Mouse (Mus musculus): Measurements from ENCODE around the gene 4930402H24Rik. TPM values are rescaled to one million over a fixed set of nuclear protein-coding genes. Genes with fewer than 3 reads are reported as not detected.

Gene 4930402H24Rik
- polyA plus RNA-seq, 1 experiment from 2014 or later: 43.1 TPM

DNA sequence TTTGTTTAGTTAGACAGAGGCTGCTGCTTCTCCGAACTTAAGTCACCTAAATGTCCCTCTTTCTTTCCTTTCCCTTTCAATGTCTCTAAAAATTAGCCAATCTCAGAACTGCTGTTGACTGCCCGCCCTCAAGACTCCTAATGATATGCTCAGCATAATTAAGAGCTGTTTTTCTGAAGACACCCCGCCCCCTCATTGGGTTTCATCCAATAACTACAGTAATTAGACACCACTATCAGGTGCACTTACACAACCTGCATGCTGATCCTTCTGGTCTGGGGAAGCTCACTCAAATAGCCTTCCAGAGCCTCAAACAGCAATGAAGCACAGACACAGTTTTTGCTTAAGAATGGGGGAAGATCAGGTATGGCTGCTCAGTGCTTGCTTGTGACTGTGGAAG lies 156.5 kb downstream of the 4930402H24Rik start:
- Histone ChIP-seq H3K4me2 (replicated peaks) (no peak overlapping the region), H3K27ac (no peak overlapping the region), H3K9me3 (no peaks in the 10 kb centered on the region), H3K4me3 (no peak overlapping the region), H3K9ac (no peak overlapping the region), H3K4me1 (no peaks in the 10 kb centered on the region), H3K27me3 (no peaks in the 10 kb centered on the region), H3K36me3 (peaks cover 52% of the 10 kb centered on the region)
- 81% methylated on average over 3 of the region's 3 CpGs for WGBS
- no peak for ATAC-seq (ENCODE audit: low FRiP score, low read depth)

DNA sequence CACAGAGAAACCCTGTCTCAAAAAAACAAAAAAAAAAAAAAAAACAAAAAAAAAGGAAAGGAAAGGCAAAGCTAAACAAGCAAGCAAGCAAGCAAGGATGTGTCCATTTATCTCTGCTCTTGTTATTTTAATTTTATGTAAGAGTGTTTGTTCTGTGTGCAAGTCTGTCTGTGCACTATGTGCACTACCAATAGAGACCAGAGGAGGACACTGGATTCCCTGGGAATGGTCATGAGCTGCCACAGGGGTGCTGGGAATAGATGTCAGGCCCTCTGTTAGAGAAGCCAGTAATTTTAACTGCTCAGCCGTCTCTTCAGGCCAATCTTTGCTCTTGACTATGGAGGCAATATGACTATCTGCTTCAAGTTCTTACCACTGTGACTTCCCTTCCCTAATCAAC lies 162.6 kb downstream of the 4930402H24Rik start:
- Histone ChIP-seq H3K4me3 (no peak overlapping the region), H3K4me1 (no peaks in the 10 kb centered on the region), H3K36me3 (peaks cover 98% of the 10 kb centered on the region), H3K4me2 (replicated peaks) (no peak overlapping the region), H3K9ac (no peak overlapping the region), H3K9me3 (no peaks in the 10 kb centered on the region), H3K27ac (no peak overlapping the region), H3K27me3 (no peaks in the 10 kb centered on the region)
- WGBS: 92% methylated on average over 1 of the region's 1 CpGs
- no peak for ATAC-seq (ENCODE audit: low FRiP score, low read depth)

DNA sequence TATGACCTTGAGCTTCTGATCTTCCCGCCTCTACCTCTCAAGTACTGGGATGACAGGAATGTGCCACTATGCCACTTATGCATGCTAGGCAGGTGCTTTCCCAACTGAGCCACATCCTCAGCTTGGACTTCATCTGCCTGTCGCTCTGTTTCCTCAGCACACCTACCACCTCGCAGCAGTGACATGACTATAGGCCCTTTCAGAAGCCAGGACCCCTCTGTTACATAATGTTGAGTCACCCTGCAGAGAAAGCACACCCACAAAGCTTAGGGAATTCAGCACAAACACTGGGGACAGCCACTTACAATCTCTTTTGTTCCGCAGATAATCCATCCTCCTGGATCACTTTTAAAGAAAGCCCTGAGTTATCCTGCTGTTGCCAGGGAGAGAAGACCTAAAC lies 166.1 kb downstream of the 4930402H24Rik start:
- no peak overlapping the region for H3K27ac ChIP-seq
- no peak overlapping the region for H3K4me2 ChIP-seq (replicated peaks)
- 73% methylated on average over 4 of the region's 4 CpGs for WGBS
- peaks cover 95% of the 10 kb centered on the region for H3K36me3 ChIP-seq
- no peaks in the 10 kb centered on the region for H3K4me1 ChIP-seq
- H3K9ac ChIP-seq: no peak overlapping the region
- H3K27me3 ChIP-seq: no peaks in the 10 kb centered on the region
- no peak for ATAC-seq (ENCODE audit: low FRiP score, low read depth)
- H3K9me3 ChIP-seq: no peaks in the 10 kb centered on the region
- H3K4me3 ChIP-seq: no peak overlapping the region

DNA sequence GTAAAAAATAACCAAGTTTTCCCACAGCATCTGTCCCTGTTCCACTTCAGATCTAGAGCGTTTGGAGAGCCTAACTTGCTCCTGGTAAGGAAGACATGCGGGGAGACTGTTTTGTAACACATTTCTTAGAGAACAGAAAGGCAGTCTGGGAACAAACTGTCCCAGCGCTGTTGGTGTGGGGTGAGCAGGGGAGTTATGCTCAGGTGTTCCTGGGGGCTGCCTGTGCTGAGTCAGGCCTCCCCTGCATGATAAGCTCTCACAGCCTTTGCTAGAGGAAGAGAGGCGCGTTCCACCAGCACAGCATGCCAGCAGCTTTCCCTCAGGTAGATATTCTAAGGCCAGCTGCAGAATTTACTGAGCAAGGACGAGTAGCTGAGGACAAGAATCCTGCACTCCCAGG lies 168.2 kb downstream of the 4930402H24Rik start:
- 77% methylated on average over 6 of the region's 6 CpGs for WGBS
- H3K27ac ChIP-seq: no peak overlapping the region
- H3K4me2 ChIP-seq (replicated peaks): no peak overlapping the region
- no peak for ATAC-seq (ENCODE audit: low FRiP score, low read depth)
- H3K36me3 ChIP-seq: peaks cover 92% of the 10 kb centered on the region
- no peaks in the 10 kb centered on the region for H3K27me3 ChIP-seq
- H3K9ac ChIP-seq: no peak overlapping the region
- no peak overlapping the region for H3K4me3 ChIP-seq
- no peaks in the 10 kb centered on the region for H3K4me1 ChIP-seq
- no peaks in the 10 kb centered on the region for H3K9me3 ChIP-seq

DNA sequence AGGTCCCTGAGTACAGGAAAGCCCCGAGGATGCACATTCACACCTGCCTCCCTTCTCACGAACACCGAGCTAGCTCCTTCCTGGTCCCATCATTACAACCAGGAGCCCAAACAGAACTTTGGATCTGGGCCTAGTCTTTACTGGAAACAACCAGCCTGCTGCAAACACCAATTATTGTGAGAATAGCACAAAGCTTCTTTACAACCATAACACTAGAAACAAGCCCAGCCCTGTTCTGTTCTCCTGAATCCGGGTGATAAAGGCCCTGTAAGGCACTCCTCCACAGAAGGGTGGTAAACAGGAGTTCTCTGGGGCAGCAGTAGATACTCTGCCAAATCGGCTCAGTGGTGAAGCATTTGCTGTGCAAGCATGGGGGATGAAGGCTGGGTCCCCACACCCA lies 170.9 kb downstream of the 4930402H24Rik start:
- H3K4me3 ChIP-seq: no peak overlapping the region
- 79% methylated on average over 5 of the region's 5 CpGs for WGBS
- peaks cover 87% of the 10 kb centered on the region for H3K36me3 ChIP-seq
- H3K27me3 ChIP-seq: no peaks in the 10 kb centered on the region
- H3K9ac ChIP-seq: no peak overlapping the region
- no peaks in the 10 kb centered on the region for H3K9me3 ChIP-seq
- ATAC-seq (ENCODE audit: low FRiP score, low read depth): no peak
- no peak overlapping the region for H3K27ac ChIP-seq
- no peaks in the 10 kb centered on the region for H3K4me1 ChIP-seq
- no peak overlapping the region for H3K4me2 ChIP-seq (replicated peaks)

DNA sequence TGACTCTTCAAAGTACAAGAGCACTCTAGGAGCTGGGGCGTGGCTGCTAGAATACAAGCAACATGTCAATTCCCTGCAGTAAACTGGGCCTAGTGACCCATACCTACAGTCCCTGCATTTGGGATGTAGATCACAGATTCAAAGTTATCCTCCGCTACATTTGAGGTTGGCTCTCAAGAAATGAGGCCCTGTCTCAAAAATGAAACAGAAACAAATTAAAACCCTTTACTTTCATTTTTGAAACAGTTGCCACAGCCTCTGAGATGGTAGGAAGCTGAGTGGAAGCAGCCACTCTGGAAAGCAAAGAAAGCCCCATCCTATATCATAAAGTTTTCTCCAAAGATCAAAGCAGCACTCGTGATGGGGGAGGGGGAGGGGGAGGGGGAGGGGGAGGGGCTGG lies 172.8 kb downstream of the 4930402H24Rik start:
- peaks cover 87% of the 10 kb centered on the region for H3K36me3 ChIP-seq
- H3K4me3 ChIP-seq: no peak overlapping the region
- no peak for ATAC-seq (ENCODE audit: low FRiP score, low read depth)
- no peaks in the 10 kb centered on the region for H3K4me1 ChIP-seq
- H3K9ac ChIP-seq: no peak overlapping the region
- no peak overlapping the region for H3K27ac ChIP-seq
- H3K4me2 ChIP-seq (replicated peaks): no peak overlapping the region
- no peaks in the 10 kb centered on the region for H3K9me3 ChIP-seq
- WGBS: 89% methylated on average over 2 of the region's 3 CpGs
- H3K27me3 ChIP-seq: no peaks in the 10 kb centered on the region

DNA sequence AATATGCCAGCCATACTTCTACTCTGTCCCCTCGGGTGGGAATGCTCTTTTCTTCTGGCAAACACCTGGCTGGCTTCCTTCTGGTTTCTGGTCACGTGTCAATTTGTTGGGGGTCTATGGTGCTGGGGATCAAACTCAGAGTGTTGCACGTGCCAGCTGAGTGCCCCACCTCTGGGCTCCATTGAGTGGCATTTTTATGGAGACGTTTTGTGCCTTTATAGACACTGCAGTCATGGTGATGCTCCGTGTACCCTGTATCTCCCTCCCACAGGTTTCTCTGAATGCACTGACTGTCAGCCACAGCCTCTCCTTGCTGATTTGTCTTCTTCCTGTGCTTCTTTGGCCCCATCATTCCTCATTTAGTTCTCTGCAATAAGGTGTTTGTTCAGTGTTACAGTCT lies 174.4 kb downstream of the 4930402H24Rik start:
- Histone ChIP-seq H3K27ac (no peak overlapping the region), H3K36me3 (peaks cover 88% of the 10 kb centered on the region), H3K4me3 (no peak overlapping the region), H3K9me3 (0 out of 2 replicates have a peak, but pooled peaks cover 5% of the 10 kb centered on the region), H3K9ac (no peak overlapping the region), H3K4me1 (no peaks in the 10 kb centered on the region), H3K4me2 (replicated peaks) (no peak overlapping the region), H3K27me3 (no peaks in the 10 kb centered on the region)
- WGBS: 59% methylated on average over 5 of the region's 5 CpGs
- no peak for ATAC-seq (ENCODE audit: low FRiP score, low read depth)

DNA sequence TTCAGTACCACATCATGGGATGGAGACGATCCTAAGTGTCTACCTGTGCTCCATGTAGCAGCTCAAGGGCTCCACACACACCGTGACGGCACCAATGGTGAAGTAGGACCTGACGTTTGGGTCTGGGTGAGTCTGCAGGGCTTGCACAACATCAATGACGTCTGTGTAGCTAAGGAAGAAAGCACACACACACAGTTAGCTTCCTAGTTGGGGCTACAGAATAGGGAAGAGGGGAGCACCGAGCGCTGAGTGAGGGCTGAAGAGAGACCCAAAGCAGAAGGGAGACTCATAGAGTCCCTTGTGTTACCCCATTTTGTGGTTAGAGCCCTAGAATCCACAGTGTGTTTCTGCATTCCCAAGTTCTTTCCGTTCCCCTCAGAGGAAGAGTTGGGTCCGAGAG lies 175.5 kb downstream of the 4930402H24Rik start:
- Histone ChIP-seq H3K4me3 (no peak overlapping the region), H3K9me3 (0 out of 2 replicates have a peak, but pooled peaks cover 5% of the 10 kb centered on the region), H3K4me1 (no peaks in the 10 kb centered on the region), H3K36me3 (peaks cover 89% of the 10 kb centered on the region), H3K27ac (no peak overlapping the region), H3K4me2 (replicated peaks) (no peak overlapping the region), H3K27me3 (no peaks in the 10 kb centered on the region), H3K9ac (no peak overlapping the region)
- WGBS: 94% methylated on average over 9 of the region's 9 CpGs
- no peak for ATAC-seq (ENCODE audit: low FRiP score, low read depth)

DNA sequence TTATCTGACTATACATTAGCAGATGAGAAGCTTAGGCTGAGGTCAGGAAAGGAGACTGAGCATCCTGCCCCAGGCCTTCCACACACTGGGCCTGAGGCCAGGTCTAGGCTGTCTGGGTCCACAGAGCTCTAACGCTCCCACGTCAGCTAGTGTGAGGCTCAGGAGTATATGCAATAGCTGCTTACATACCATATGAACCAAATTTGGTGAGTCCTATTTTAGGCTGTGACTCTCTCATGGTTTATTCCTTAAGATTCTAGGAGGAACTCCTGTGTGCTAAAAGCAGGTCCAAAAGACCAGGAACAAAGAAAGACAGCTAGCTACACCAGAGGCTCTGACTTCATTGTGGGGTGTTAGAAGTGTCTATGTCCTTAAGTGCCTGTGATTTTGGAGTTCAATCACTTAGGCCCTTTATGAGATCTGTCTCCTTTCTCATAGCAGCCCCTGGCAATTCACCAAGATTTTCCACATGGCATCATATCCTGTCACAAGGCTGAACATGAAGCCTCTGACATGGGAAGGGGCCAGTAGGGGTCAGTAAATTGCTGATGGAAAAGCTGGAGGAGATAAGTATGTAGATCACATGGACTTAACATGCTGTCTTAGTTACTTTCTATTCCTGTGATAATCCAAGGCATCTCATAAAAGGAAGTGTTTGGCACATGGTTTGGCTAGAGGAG lies 177.2 kb downstream of the 4930402H24Rik start:
- Histone ChIP-seq H3K36me3 (peaks cover 92% of the 10 kb centered on the region), H3K4me1 (no peaks in the 10 kb centered on the region), H3K27me3 (no peaks in the 10 kb centered on the region), H3K4me3 (no peak overlapping the region), H3K9ac (no peak overlapping the region), H3K4me2 (replicated peaks) (no peak overlapping the region), H3K9me3 (0 out of 2 replicates have a peak, but pooled peaks cover 5% of the 10 kb centered on the region), H3K27ac (no peak overlapping the region)
- no peak for ATAC-seq (ENCODE audit: low FRiP score, low read depth)
- 94% methylated on average over 2 of the region's 2 CpGs for WGBS

DNA sequence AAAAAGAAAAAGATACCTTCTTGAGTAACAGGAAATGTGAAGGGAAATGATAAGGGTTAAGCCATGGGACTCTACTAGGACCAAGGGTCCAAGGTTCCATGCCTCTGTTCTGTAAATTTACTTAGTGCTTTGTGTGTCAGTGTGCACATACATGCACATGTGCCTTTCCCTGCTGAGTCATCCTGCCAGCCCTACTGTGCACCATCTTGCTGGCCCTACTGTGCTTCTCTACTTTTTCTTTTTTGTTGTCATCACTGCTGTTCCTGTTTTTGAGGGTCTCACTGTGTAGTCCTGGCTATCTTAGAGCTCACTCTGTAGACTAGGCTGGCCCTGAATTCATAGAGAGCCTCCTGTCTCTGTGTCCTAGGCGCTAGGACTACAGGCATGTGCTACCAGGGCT lies 178.5 kb downstream of the 4930402H24Rik start:
- Histone ChIP-seq H3K4me3 (no peak overlapping the region), H3K4me1 (no peaks in the 10 kb centered on the region), H3K36me3 (peaks cover 95% of the 10 kb centered on the region), H3K4me2 (replicated peaks) (no peak overlapping the region), H3K9me3 (0 out of 2 replicates have a peak, but pooled peaks cover 5% of the 10 kb centered on the region), H3K9ac (no peak overlapping the region), H3K27me3 (no peaks in the 10 kb centered on the region), H3K27ac (no peak overlapping the region)
- WGBS: 82% methylated on average over 1 of the region's 1 CpGs
- no peak for ATAC-seq (ENCODE audit: low FRiP score, low read depth)

DNA sequence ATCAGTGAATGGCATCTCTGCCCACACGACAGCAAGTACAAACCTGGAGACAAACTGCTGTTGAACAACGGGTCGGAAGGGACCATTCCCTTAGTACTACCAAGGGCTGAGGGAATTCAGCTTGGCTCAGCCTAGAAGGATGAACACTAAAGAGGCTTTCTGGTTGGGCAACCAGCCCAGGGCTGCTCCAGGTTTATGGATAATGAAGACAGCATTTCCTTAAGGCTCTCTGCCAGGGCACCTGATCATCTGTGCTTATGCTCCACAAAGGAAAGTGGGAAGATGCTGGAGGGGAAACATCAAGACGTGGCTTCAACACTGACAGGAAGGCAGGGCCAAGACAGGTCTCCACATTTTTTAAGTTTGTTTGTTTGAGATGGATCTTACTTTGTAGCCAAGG lies 181.8 kb downstream of the 4930402H24Rik start:
- Histone ChIP-seq H3K36me3 (peaks cover 93% of the 10 kb centered on the region), H3K27ac (no peak overlapping the region), H3K4me2 (replicated peaks) (no peak overlapping the region), H3K4me1 (no peaks in the 10 kb centered on the region), H3K4me3 (no peak overlapping the region), H3K9ac (no peak overlapping the region), H3K27me3 (no peaks in the 10 kb centered on the region), H3K9me3 (0 out of 2 replicates have a peak, but pooled peaks cover 5% of the 10 kb centered on the region)
- WGBS: 83% methylated on average over 4 of the region's 4 CpGs
- ATAC-seq (ENCODE audit: low FRiP score, low read depth): no peak

DNA sequence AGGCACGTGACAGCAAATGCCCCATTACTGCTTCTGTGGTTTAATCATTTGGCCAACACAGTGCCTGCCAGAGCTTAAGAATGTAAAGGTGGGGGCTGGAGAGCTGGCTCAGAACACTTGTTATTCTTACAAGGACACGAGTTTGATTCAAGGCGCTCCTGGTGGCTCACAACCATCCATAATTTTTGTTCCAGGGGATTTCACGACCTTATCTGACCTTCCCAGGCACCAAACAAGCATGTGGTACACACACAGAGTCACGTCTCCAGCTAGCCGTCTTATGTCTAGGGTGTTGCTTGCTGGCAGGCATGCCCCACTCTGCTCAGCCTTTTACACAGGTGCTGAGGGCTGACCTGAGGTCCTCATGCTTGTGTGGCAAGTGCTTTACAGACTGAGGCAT lies 188.3 kb downstream of the 4930402H24Rik start:
- ATAC-seq (ENCODE audit: low FRiP score, low read depth): no peak
- Histone ChIP-seq H3K27me3 (no peaks in the 10 kb centered on the region), H3K9ac (no peak overlapping the region), H3K27ac (no peak overlapping the region), H3K4me2 (replicated peaks) (no peak overlapping the region), H3K9me3 (no peaks in the 10 kb centered on the region), H3K36me3 (peaks cover 81% of the 10 kb centered on the region), H3K4me1 (no peaks in the 10 kb centered on the region), H3K4me3 (no peak overlapping the region)
- whole genome bisulfite sequencing: 75% methylated on average over 6 of the region's 6 CpGs

DNA sequence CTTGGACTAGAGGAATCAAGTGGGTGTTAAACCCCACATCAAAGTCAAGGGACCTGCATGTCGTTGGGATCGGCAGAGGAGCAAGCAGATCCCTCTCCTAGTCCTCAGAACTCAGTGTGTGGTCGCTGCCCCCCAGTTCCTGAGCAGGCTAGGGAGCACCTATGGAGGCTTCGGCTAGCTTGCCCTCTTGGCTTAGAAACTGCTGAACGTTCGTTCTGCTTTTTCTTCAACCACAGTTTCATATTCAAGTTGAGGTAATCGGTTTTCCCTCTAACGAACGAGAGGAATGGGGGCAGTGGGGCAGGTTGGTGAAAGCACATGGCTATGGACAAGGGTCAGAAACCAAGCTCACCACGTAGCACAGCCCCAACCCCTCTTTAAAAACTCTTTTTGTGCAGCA lies 199.1 kb downstream of the 4930402H24Rik start:
- Histone ChIP-seq H3K4me1 (peaks cover 12% of the 10 kb centered on the region), H3K9me3 (no peaks in the 10 kb centered on the region), H3K27ac (no peak overlapping the region; the same call in 1 of the 2 replicates), H3K4me3 (no peak overlapping the region), H3K9ac (no peak overlapping the region), H3K27me3 (no peaks in the 10 kb centered on the region), H3K36me3 (peaks cover 39% of the 10 kb centered on the region), H3K4me2 (replicated peaks) (no peak overlapping the region)
- WGBS: 36% methylated on average over 10 of the region's 10 CpGs
- ATAC-seq (ENCODE audit: low FRiP score, low read depth): no peak
